8 mouse cellular contexts compared by ENCODE assay signal in genomic region chr6:91683602-91684473, GRCm38 (mm10). TPM values are rescaled to one million over a fixed set of nuclear protein-coding genes. Genes with fewer than 3 reads are reported as not detected.
DNase-seq lines count a peak whose midpoint lies in the region; ATAC-seq and TF ChIP-seq lines count a peak whose summit lies in the region.

TSS of gene Slc6a6 (plus strand) at chr6:91684053.

- DNase-seq in cerebellum, adult 11 months, result peak; percentile 90
- DNase-seq in heart, postnatal 25 days (ENCODE audit: low spot score), result peak; percentile 83
- peak; percentile 94 to 97 for DNase-seq in layer of hippocampus, adult 18-20 months (ENCODE audit: low spot score in 2 of 2)
- DNase-seq in lung, adult 2 months, result peak; percentile 89
- DNase-seq in thymus, adult 18-20 months, result peak; percentile 84 to 85

- TF ChIP-seq CTCF in ES-Bruce4 (IDR thresholded peaks at IDR 0.05; ENCODE audit: low read depth, low read length), result no peak
- no peak for TF ChIP-seq CTCF in lung, adult 2 months (IDR thresholded peaks at IDR 0.05; ENCODE audit: insufficient read depth, low read length)

- no peaks in the 10 kb centered on the region for H3K9me3 ChIP-seq in ES-Bruce4 (replicated peaks; ENCODE audit: control insufficient read depth, insufficient read depth, low read length, poor library complexity, severe bottlenecking)
- H3K9me3 ChIP-seq in forebrain, embryonic 15.5 days, result no peaks in the 10 kb centered on the region

- no peaks in the 10 kb centered on the region for H3K36me3 ChIP-seq in ES-Bruce4 (ENCODE audit: control insufficient read depth, insufficient read depth, low read length, poor library complexity, severe bottlenecking)
- no peaks in the 10 kb centered on the region for H3K36me3 ChIP-seq in forebrain, embryonic 15.5 days

- peak within 1 kb of the TSS; percentile 89 for H3K9ac ChIP-seq in ES-Bruce4 (ENCODE audit: low read depth, poor library complexity, severe bottlenecking)
- H3K9ac ChIP-seq in forebrain, embryonic 15.5 days (replicated peaks), result peak within 1 kb of the TSS; percentile 100

- intact Hi-C loops in heart, postnatal 25 days (cut with DNase I), result loop anchor here (5.0 kb wide), 1 partner anchor 87 kb away; no protein-coding TSS in a partner anchor

- H3K27me3 ChIP-seq in ES-Bruce4 (ENCODE audit: control insufficient read depth, insufficient read depth, low read length, poor library complexity, severe bottlenecking), result no peaks in the 10 kb centered on the region
- H3K27me3 ChIP-seq in forebrain, embryonic 15.5 days, result no peaks in the 10 kb centered on the region

- ATAC-seq in forebrain, embryonic 15.5 days (replicated peaks), result peak; percentile 88
- ATAC-seq in neutrophil, adult 5-6 weeks (ENCODE audit: extremely low read depth, insufficient number of reproducible peaks, low FRiP score, poor library complexity, severe bottlenecking), result peak; percentile 55

- peak within 1 kb of the TSS; percentile 92 for H3K4me3 ChIP-seq in ES-Bruce4 (ENCODE audit: low read depth, low read length)
- H3K4me3 ChIP-seq in forebrain, embryonic 15.5 days, result peak within 1 kb of the TSS; percentile 98
- H3K4me3 ChIP-seq in lung, adult 2 months (replicated peaks; ENCODE audit: extremely low read depth, low read depth, low read length), result peak within 1 kb of the TSS; percentile 68

- H3K4me1 ChIP-seq in ES-Bruce4 (ENCODE audit: control insufficient read depth, insufficient read depth, low read length), result peaks cover 6% of the 10 kb centered on the region
- H3K4me1 ChIP-seq in forebrain, embryonic 15.5 days, result peaks cover 48% of the 10 kb centered on the region
- H3K4me1 ChIP-seq in lung, adult 2 months (ENCODE audit: control insufficient read depth, insufficient read depth, low read length), result peaks cover 28% of the 10 kb centered on the region

- WGBS in forebrain, embryonic 15.5 days, result under 1% methylated on average over 59 of the region's 69 CpGs
- WGBS in lung, adult 2 months, result 1% methylated on average over 53 of the region's 69 CpGs

- peak; percentile 57; the same call in 1 of the 2 replicates for TF ChIP-seq EP300 in ES-Bruce4 (IDR thresholded peaks at IDR 0.05; ENCODE audit: insufficient read depth, low read depth, low read length)

- TF ChIP-seq POLR2A in ES-Bruce4 (IDR thresholded peaks at IDR 0.05; ENCODE audit: insufficient read depth, low read length), result no peak
- peak; percentile 83; the same call in 1 of the 2 replicates for TF ChIP-seq POLR2A in lung, adult 2 months (IDR thresholded peaks at IDR 0.05; ENCODE audit: borderline replicate concordance, extremely low read depth, low read depth, low read length)

- H3K27ac ChIP-seq in ES-Bruce4 (ENCODE audit: insufficient read depth, low read length), result peak within 1 kb of the TSS; percentile 74
- H3K27ac ChIP-seq in forebrain, embryonic 15.5 days (replicated peaks), result peak within 1 kb of the TSS; percentile 97

- peak within 1 kb of the TSS; percentile 85 for H3K4me2 ChIP-seq in forebrain, embryonic 15.5 days (replicated peaks)

RNA-seq across cellular contexts. Expression of gene Slc6a6, which starts in this region (rescaled TPM):
- 109 and 114 TPM in 2 replicates for polyA plus RNA-seq in ES-Bruce4 (2011; ENCODE audit: insufficient read depth, insufficient read length, low read depth, missing spikeins)
- 94.2 and 98.8 TPM in 2 replicates for polyA plus RNA-seq in forebrain, embryonic 15.5 days (2015; fragmentation: Nextera tagmentation; extraction: Ambion mirVana)
- total RNA-seq in heart, postnatal 25 days (2021), result 100 to 1,000 TPM in 1 of 2 experiments, 10 to 100 TPM in 1; 85.0 to 102 TPM
- total RNA-seq in layer of hippocampus, adult 18-20 months (2021), result 100 to 1,000 TPM; 115 to 116 TPM
- polyA plus RNA-seq in lung, adult 2 months (2012; rRNA removed), result 178 and 228 TPM in 2 replicates
- 143 and 169 TPM in 2 replicates for total RNA-seq in neutrophil, adult 5-6 weeks (2017)

Comparison
In these comparisons a context has a peak if more than half of its experiments do, and no peak if none do; other contexts are left out.
1. Peak in every context shown above with its lines: DNase-seq, ATAC-seq, H3K4me3 ChIP-seq and H3K27ac ChIP-seq.